Mouse (Mus musculus) neural tube, embryonic 10.5 days (tissue): ENCODE data around the gene Nprl2.

Experiments
- DNase-seq: peaks from one replicate; pipeline ENCODE4 v3.0.0-alpha.2; 2017; ENCODE audit warnings: low spot score; ENCODE audit errors: extremely low spot score

Gene Nprl2

DNA sequence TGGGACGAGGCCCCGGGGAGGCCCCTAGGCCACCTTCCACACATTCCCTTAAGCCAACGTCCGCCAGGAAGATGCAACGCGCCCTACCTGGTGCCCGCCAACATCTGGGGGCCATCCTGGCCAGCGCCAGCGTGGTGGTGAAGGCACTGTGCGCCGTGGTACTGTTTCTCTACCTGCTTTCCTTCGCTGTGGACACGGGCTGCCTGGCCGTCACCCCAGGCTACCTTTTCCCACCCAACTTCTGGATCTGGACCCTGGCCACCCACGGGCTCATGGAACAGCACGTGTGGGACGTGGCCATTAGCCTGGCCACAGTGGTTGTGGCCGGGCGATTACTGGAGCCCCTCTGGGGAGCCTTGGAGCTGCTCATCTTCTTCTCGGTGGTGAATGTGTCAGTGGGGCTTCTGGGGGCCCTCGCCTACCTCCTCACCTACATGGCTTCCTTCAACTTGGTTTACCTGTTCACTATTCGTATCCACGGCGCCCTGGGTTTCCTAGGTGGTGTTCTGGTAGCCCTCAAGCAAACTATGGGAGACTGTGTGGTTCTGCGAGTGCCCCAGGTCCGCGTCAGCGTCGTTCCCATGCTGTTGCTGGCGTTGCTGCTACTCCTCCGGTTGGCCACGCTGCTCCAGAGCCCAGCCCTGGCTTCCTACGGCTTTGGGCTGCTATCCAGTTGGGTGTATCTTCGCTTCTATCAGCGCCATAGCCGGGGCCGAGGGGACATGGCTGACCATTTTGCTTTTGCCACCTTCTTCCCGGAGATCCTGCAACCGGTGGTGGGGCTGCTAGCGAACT is 7.4 kb upstream of the Nprl2 start:
- peak; percentile 48 for DNase-seq

DNA sequence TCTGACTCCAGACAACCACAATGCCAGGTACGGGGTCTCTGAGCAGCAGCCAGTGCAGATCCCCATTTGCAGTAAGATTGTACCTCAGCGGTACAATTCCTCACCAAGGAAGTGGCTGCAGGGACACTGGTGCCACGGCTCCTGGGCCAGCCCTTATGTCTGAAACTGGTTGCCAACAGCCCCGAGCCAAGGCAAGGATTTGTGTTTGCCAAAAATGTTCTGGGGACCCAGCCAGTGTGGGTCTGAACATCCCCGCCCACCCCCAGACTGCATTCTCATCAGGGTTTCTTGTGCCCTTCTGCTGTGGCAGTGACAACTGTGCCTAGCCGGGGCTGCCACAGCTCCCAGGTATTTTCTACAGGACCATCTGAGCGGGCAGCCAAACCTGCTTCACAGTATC is 3.8 kb upstream of the Nprl2 start:
- no peak for DNase-seq

DNA sequence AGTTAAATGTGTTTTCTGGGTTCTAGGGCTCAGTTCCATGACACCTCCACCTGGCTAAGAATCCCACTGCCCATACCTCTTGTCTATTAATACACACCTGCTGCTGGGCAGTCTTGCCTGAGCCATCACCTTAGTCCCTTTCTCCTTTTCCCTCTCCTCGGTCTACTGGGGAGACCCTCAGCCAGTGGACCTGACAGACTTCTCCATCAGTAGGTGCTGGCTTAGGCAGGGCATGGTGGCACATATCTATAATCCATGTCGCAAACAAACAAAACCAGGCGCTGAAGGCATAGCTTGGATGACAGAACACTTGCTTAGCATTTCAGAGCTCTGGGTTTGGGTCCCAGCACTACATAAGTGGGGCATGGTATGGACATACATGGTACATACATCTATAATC is 3.3 kb upstream of the Nprl2 start:
- no peak for DNase-seq

DNA sequence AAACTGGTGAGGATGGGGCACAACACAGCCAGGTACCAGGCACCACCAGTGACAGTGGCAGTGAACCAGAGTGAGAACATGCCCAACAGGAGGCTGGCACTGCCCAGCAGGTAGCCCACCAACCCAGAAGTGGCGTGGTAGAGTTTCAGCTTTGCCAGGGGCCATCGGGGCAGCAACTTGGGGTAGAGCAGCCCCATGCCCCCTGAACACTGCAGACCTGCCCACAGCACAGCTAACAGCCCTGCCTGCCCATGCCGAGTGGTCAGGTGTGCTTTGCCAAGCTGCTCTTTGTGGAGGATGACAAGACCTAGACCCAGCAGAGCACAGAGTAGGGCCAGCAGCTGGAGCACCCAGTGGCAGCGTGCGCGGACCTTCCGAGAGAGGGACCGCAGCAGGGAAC is 2.1 kb upstream of the Nprl2 start:
- no peak for DNase-seq

DNA sequence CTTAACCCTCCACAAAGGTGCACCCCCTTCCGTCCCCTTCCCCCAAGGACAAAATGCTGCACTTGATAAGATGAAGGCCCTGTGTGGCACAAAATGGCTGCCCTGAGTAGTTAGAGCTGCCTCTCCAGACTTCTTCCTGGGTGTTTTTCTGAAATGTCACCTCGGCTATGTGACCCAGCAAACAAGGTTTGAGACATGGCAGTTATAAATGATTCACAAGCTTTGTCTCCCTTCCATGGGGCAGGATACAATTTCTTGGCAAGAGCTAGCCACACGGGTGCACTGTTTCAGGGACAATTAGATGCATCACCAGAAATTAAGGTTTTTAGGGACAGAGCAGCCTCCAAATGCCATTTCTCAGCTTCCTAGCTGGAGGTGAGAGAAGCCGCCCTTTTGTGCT is 1.6 kb upstream of the Nprl2 start:
- no peak for DNase-seq

DNA sequence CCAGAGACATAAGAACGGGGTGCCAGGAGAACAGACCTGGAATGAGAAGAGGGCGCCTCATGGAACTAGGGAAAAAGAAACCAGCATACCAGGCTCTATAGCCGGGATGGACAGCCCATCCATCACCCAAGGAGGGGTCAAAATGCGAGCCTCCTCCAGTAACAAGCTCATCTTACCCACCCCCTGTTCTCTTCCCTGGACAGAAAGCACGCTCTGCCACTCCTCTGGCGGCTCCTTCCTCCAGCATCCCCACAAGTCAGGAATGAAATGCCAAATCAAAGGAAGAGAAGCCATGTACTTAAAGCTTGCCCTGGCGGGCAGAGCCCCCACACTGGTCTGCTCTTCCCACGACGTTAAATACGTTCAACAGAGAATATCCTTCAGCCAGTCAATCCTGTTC is 1.0 kb upstream of the Nprl2 start:
- no peak for DNase-seq

DNA sequence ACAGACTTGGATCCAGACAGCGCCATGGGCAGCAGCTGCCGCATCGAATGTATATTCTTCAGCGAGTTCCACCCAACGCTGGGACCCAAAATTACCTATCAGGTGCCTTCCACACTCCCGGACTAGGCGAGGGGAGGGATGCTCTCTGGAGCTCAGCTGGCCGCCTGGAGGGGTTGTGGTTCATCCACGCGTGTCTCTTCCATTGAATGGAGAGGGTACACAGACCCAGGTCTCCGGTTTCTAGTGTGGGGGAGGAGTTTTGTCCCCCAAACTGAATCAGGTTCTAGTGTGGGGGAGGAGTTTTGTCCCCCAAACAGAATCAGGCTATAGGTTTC is 293 bp downstream of the Nprl2 start:
- no peak for DNase-seq

DNA sequence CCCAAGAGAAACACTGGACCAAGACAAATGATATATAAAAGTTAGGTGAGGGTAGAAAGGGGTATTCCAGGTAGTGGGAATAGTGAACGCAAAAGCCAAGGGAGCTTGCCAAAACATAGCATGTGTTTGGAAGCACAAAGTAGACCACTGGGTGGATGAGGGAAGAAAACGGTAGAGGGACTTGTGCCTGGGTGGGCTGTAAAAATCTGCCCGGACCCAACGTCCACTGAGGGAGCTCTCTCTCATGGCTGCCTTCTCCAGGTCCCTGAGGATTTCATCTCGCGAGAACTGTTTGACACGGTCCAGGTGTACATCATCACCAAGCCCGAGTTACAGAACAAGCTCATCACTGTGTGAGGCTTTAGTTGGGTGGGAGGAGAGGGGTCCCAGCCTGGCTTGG is 695 bp downstream of the Nprl2 start:
- DNase-seq = no peak

DNA sequence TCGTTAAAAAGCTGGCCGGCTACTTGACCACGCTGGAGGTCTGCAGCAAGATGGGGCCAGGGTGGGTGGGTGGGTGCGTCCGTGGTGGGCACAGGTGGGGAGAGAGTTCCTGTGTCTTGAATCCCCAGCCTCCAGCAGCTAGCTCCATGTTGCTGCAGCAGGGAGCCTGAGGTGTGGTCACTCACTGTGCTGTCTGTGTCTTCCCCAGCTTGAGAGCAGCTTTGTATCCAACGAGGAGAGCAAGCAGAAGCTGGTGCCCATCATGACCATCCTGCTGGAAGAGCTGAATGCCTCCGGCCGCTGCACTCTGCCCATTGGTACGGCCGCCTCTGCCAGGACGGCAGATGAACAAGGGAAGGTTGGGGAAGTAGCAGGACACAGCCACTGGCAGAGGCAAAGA is 1.3 kb downstream of the Nprl2 start:
- no peak for DNase-seq

DNA sequence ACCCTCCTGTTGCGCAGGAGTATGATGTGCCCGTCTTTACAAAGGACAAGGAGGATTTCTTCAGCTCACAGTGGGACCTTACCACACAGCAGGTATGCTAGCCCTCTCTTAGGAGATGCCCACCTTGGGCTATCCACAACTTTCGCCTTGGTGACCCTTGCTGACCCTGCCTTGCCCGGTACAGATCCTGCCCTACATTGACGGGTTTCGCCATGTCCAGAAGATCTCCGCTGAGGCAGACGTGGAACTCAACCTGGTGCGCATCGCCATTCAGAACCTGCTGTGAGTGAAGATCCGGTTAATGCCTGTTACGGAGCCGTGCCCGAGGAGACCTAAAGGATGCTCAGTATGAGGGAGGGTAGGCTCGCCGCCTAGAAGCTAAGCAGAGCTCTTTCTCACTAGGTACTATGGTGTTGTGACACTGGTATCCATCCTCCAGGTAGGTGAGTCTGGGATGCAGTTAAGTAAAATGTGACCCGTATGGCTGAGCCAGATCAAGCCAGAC is 2.2 kb downstream of the Nprl2 start:
- DNase-seq = no peak

DNA sequence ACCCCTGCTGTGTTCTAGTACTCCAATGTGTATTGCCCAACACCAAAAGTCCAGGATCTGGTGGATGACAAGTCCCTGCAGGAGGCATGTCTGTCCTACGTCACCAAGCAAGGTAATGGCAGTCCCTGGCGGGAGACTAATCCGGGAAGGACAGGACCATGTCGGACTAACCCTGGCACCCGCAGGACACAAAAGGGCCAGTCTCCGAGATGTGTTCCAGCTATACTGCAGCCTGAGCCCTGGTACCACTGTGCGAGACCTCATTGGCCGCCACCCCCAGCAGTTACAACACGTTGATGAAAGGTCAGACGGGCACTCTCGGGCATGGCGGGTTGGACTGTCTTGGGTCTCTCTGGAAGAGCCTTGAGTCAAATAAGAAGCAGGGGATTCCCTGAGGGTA is 2.7 kb downstream of the Nprl2 start:
- DNase-seq = no peak

DNA sequence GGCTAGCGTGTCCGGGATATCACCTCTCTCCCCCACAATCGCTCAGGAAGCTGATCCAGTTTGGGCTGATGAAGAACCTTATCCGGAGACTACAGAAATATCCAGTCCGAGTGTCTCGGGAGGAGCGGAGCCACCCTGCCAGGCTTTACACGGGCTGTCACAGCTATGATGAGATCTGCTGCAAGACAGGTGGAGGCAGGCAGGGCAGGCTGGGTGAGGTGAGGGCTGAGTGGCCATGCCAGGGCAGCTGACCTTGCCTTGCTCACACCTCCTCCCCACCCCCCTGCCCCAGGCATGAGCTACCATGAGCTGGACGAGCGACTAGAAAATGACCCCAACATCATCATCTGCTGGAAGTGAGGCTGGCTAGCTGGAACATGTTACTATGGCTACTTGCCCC is 3.2 kb downstream of the Nprl2 start:
- no peak for DNase-seq

DNA sequence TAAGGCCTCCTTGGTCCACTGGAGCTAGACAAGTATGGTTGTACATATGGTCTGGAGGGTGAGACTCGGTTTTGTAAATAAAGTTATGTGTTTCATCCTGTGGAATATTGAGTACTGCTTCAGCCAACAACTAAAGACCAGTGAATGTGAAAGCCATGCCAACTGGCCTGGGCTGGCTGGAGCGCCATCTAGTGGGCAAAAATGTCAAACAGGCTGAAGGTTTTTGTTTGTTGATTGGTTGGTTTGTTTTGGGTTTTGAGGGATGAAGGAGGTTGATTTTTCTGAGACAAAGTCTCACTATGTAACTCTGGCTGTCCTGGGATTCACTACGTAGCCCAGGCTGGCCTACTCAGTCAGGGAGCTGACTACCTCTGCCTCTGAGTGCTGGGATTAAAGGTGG is 3.6 kb downstream of the Nprl2 start:
- DNase-seq = peak; percentile 82

DNA sequence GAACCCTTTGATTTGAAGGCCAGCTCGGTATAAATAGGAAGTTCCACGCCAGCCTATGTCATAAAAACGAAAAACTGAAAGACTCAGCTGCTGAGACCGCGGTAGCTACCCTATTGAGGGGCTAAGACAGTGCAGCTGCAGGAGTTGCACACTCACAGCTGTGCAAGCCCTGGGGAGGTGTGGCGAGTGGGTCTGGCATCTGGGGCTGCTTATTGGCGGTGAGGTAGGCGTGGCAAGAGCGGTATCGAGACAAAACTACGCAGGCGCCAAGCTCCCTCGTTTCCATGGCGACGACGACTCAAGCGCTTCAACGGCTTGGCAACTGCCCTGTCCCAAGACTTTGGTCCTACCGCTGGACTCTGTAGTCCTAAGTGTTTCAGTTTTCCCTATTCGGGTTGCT is 5.0 kb downstream of the Nprl2 start, which contains the start of gene Zmynd10:
Gene Zmynd10 (plus strand): TSS at position 273 of the 400 bp plus-strand sequence.
- peak; percentile 86 for DNase-seq

DNA sequence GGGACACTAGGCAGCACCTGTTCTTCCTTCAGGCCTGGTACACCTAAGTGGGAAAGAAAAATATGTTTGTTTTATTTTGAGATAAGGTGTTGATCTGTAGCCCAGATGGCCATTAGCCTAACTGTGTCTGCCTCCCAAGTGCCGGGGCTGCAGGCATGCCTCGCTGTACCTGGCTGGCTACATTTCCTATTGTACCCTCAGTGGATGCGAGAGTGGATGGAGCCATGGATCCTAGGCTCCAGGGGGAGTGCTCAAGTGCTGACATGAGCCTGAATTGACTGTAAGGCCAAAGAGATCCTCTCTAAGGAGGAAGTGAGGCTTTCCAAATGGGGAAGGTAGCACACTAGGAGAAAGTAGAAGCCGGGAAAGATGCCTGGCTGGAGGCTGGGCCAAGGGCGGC is 5.9 kb downstream of the Nprl2 start:
- no peak for DNase-seq

DNA sequence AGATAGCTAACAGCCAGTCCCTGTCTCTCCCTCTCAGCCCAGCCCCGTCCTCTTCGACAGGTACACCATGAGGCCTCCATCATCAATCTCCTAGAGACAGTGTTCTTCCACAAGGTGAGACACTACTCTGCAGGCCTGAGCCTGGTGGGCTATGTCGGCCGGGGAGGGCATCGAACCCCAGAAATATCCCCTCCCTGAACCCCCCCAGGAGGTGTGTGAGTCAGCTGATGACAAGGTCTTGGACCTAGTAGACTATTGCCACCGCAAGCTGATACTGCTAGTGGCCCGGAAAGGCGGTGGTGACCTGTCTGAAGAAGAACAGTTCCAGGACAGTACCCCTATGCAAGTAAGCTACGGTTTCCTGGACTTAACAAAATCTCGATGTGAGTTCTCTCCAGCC is 6.8 kb downstream of the Nprl2 start:
- no peak for DNase-seq

DNA sequence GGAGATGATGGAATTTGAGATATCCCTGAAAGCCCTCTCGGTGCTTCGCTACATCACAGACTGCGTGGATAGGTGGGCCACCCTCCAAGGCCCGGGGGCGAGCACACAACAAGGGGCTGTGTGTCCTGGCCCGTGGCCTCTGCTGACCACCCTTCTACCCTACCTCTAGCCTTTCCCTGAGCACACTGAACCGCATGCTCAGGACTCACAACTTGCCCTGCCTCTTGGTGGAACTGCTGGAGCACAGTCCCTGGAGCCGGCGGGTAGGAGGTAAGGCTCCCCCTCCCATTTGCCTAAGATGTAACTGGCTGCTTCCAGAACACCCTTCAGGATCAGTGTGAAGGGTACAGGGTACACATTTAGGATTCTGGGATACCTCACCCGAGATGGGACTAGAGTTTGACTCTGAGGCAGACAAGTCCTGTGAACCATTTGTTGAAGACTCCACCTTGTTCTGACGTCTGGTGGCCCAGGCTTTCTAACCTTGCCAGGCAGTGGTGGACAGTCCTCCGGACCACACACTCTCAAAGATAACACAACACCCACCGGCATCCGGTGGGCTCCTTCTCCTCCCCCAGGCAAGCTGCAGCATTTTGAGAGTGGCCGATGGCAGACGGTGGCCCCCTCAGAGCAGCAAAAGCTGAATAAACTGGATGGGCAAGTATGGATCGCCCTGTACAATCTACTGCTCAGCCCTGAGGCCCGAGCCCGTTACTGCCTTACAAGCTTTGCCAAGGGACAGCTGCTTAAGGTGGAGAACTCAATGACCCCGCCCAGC is 7.5 kb downstream of the Nprl2 start:
- no peak for DNase-seq

DNA sequence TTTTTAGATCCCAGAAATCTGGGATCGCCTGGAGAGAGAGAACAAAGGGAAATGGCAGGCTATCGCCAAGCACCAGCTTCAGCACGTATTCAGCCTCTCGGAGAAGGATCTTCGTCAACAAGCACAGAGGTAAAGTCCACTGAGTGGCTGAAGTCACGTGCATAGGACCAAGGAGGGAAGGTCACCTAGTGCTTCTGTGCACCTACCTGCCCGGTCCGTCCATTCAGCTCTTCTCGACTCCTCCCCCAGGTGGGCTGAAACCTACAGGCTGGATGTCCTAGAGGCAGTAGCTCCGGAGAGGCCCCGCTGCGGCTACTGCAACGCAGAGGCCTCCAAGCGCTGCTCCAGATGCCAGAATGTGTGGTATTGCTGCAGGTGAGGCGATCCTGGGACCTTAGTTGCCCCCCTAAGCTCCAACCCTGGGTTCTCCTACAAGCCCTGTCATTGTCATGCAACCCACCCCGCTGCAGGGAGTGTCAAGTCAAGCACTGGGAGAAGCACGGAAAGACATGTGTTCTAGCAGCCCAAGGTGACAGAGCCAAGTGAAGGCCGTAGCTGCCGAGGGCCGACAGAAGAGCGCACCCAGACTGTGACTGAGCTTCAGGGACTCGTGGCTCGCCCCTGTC is 8.6 kb downstream of the Nprl2 start:
- DNase-seq = peak; percentile 51

DNA sequence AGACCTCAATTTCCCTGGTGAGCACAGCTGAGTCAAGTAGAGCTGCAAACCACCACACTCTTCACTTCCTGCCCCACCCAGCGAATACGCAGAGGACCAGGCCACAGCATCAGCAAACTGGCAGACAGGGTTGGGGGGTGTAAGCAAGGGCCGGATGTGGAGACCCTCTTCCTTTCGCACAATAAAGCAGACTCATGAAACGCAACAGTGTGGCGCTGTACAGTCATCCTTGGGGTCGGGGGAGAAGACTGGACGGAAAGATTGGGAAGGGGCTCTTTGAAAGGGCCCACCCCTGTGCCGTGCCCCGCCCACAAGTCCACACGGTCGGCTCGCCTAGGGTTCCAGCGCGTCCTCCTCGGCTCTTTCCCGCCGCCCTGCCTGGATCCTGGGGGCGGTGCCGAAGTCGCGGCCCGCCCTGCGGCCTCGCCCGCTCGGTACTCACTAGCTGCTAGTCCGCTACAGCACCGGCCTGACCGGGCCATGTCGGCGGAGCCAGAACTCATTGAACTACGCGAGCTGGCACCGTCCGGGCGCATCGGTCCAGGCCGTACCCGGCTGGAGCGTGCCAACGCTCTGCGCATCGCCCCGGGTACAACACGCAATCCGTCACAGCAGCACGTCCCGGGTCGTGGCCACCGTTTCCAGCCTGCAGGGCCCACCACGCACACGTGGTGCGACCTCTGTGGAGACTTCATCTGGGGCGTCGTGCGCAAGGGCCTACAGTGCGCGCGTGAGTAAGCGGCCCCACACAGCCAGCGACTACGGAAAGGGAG is 9.3 kb downstream of the Nprl2 start, which contains the start of gene Rassf1:
Gene Rassf1 (plus strand): TSS at position 439 of the 773 bp plus-strand sequence.
- peak; percentile 73 for DNase-seq

DNA sequence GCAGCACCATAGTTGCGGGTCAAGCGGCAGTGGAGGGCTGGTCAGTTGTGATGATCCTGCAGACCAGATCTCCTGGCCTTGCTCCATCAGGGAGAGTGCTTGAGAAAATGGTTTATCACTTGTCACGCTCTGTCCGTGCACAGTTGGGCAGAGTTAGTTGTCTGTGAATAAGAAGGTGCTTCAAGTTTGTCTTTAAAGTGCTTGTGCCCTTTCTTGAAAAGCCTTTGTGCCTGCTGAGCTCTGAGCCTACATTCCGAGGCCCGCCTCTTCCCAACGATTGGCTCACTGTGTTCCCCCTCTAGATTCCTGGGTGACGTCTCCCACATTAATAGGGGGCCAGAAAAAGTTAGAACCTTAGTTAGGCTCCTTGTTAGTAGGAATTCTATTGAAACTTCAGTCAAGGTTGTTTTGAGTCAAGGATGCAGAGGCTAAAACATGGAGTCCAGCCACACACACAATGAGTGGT is 9.9 kb downstream of the Nprl2 start:
- no peak for DNase-seq

DNA sequence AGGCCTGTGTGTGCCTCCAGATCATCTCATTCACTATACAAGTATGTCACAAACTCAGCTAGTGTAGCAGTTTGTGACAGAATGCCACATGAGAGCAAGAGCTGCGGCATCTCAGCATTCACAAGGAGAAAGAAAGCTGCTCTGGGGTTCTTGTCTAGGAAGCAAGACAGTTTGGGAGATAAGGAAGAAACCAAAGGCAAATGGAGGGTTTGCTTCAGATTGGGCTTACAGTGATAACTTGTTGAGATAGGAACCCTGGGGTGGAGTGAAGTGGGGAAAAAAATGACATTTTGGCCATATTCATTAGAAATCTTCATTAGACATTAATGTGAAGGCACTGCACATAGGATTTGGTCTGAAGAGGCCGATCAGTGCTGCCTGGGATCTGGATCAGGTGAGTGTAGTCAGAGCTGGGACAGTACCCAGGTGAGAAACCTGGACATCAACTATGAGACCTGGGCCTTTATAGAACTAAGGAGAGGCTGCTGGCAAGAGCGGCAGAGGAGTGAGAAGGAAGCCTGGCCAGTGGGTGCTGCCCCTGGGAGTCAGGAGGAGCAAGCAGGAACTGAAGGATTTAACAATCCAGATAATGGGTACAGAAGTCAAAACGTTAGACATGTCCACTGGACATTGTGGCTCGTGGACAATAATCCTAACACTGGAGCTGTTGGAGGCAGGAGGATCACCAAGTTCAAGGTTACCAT is 10.8 kb downstream of the Nprl2 start:
- no peak for DNase-seq
